Mouse (Mus musculus): ENCODE results near the gene Dcp1a.
A peak's percentile ranks its signal among the peaks of the same experiment; 100 is the strongest.

The Dcp1a gene

DNA sequence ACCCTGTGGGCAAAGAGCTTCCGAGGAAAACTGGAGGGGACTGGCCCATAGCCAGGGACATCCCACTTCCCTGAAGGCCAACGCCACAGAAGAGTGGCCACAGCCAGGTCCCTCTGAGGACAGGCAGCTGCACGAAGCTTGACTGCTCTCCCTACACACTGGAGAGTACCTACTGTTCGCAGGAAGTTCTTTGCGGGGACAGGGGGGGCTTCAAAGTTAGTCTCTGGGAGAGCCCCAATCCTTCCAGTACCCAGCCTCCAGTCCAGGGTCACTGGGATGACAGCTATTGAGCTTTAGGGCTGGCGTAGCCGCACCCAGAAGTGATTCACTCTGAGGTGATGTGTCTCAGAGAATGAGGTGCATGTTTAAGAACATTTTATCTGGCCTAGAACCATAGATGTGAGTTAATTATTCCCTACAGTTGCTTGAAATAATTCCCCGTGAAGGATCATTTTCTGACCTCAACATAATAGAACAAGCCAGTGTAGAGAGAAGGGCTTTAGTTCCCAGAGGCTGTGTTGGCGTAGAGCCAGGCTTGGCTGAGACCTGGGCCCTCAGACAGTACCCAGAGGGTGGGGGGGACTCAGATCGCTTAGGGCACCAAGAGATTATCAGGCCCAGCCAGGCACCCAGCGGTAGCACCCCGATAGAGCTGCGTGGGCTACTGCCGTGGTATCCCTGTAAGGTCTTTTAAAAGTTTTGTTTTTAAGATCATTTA is 82.3 kb downstream of the Dcp1a start:
- DNase-seq = peak; percentile 93 to 95

DNA sequence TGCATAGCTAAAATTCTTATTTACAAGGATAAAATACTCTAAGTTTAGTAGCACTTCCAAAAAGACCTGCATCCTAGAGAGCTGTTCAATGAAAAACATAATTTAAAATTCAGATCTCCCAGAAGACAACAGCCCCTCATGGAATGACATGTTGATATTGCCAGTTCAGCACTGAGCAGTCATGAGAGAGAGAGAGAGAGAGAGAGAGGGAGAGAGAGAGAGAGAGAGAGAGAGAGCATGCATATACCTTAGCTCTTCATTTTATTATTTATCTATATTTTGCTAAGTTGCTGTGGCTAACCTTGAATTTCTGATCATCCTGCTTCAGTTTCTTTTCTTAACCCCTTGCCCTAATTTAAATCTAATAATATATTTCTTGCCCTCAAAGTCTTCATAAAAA is 83.0 kb downstream of the Dcp1a start:
- DNase-seq = no peak

- peak; percentile 82 to 89 for DNase-seq
These were observed 85.1 kb downstream of the Dcp1a start for GRCm38 (mm10) chr14:30564451-30564850.

- DNase-seq = peak in 1 of 2 experiments; percentile 40
These were observed 87.0 kb downstream of the Dcp1a start for GRCm38 (mm10) chr14:30566317-30566716.

DNA sequence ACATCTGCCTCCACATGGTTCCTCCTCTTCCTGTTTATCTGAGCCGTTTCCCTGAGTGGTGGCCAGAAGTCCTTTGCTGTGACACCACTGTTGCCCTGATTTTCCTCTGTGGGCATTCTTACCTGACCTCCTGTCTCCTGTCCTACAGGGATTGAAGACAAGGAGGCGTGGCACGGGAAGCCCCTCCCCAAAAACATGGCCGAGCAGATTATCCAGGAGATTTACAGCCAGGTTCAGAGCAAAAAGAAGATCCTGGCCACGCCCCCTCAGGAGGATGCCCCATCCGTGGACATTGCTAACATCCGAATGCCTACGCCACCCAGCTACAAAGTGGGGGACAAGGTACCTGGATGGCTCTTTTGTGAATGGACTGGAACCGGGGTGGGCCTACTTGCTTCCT is 88.7 kb downstream of the Dcp1a start:
- peak in 1 of 2 experiments; percentile 38 for DNase-seq

DNA sequence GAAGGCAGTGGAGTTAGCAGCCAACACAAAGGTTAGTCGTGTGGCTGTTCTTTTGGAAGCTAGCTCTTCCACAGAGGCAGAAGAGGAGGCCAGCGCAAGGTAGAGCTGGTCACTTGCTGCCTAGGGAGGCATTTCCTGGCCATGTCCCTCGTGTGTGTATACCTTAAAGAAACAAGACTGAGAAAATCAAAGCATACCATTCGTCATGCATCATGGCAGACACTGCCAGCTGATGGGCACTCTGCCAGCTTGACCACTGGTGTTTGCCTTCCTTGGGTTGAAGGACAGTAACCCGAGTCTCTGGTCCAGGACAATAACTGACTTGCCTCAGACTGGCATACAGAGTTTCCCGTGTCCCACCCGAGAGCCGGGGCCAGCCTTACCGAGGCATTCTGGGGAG is 91.0 kb downstream of the Dcp1a start:
- peak; percentile 62 to 68 for DNase-seq

DNA sequence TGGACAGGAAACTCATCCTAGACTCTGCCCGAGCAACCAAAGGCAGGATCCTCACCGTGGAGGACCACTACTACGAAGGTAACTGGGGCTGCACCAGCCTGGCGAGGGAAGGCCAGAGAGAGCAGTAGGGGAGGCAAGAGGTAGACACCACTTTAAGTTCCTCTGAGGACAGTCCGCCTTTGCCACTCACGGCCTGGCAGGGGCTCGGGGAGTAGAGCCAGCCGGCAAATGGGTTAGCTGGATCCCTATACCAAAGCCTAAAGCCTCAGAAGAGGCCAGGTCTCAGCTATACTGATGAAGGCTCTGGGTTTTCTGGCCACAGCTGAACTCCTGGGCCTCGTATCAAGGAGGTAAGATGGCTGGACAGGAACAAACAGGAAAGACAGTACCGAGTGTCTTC is 92.9 kb downstream of the Dcp1a start:
- peak in 1 of 2 experiments; percentile 33 for DNase-seq

GRCm38 (mm10) chr14:30573235-30573634 is 93.9 kb downstream of the Dcp1a start:
- peak in 1 of 2 experiments; percentile 43 for DNase-seq

- peak; percentile 73 to 86 for DNase-seq
These were observed 94.7 kb downstream of the Dcp1a start for GRCm38 (mm10) chr14:30573983-30574584.

- DNase-seq = peak in 1 of 2 experiments; percentile 51
These were observed 96.5 kb downstream of the Dcp1a start for GRCm38 (mm10) chr14:30575791-30576190.

DNA sequence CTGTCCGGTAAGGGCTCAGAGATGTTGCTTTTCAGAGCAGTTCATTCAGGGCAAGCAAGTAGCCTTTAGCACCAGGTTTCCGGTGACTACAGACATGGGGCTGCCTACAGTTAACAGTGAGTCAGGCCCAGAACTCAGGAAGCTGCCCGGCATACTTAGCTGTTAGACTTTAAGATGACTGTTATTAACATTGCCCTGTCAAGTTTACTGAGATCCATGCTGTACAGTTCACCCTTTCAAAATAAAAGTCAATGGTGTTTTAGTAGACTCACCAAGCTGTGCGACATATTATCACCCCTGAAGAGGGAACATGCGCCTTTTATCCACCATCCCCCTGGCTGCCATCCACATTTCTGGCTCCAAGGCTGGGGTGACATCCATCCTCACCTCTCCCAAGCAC is 96.9 kb downstream of the Dcp1a start:
- no peak for DNase-seq

All from kidney, postnatal 25 days (tissue).